8 mouse cellular contexts compared by ENCODE assay signal in genomic region chr15:6909669-6910068, GRCm38 (mm10). TPM values are rescaled to one million over a fixed set of nuclear protein-coding genes. Genes with fewer than 3 reads are reported as not detected.
DNase-seq lines count a peak whose midpoint lies in the region; ATAC-seq lines count a peak whose summit lies in the region.

No protein-coding gene starts in this region.

- 0 out of 2 replicates have a peak, but pooled peaks cover 6% of the 10 kb centered on the region for H3K27me3 ChIP-seq in midbrain, embryonic 12.5 days

- no peak overlapping the region for H3K27ac ChIP-seq in midbrain, embryonic 12.5 days (replicated peaks)

- H3K9me3 ChIP-seq in midbrain, embryonic 12.5 days: no peaks in the 10 kb centered on the region

- peak; percentile 94 for ATAC-seq in midbrain, embryonic 12.5 days (ENCODE audit: low FRiP score, low read depth)
- no peak for ATAC-seq in erythroid progenitor cell, adult 5-6 weeks (replicated peaks; ENCODE audit: low FRiP score, poor library complexity, severe bottlenecking)

- no peak overlapping the region for H3K9ac ChIP-seq in midbrain, embryonic 12.5 days (replicated peaks)

- intact Hi-C loops in left cerebral cortex, postnatal 4 days (cut with DNase I): loop anchor here (1.0 to 2.0 kb wide), 3 partner anchors 219 to 534 kb away; no protein-coding TSS in a partner anchor

- no peak overlapping the region; the same call in 1 of the 2 replicates for H3K4me2 ChIP-seq in midbrain, embryonic 12.5 days (replicated peaks)

- peak; percentile 89 for DNase-seq in adrenal gland, adult 2 months
- DNase-seq in embryo, embryonic 9.5 days (ENCODE audit: extremely low spot score): peak; percentile 89
- peak; percentile 99 for DNase-seq in heart, adult 11 months
- DNase-seq in kidney, adult 11 months: peak; percentile 73
- peak; percentile 93 for DNase-seq in left cerebral cortex, postnatal 4 days
- DNase-seq in skeletal muscle tissue, adult 2 months (ENCODE audit: low read depth, low spot score): peak; percentile 92

- no peak overlapping the region for H3K4me3 ChIP-seq in midbrain, embryonic 12.5 days

- H3K36me3 ChIP-seq in midbrain, embryonic 12.5 days: no peaks in the 10 kb centered on the region

- 4% methylated on average over 11 of the region's 11 CpGs for WGBS in midbrain, embryonic 12.5 days

- H3K4me1 ChIP-seq in midbrain, embryonic 12.5 days: 0 out of 2 replicates have a peak, but pooled peaks cover 3% of the 10 kb centered on the region

RNA-seq across cellular contexts. Expression of gene Osmr, which starts 34.9 kb away (rescaled TPM):
- 1 to 10 TPM; 5.9 to 9.4 TPM for total RNA-seq in adrenal gland, adult 2 months (2021)
- polyA plus RNA-seq in adrenal gland, adult 2 months (2012; rRNA removed): 1.2 and 1.5 TPM in 2 replicates
- 1 to 10 TPM; 3.6 to 3.7 TPM for total RNA-seq in left cerebral cortex, postnatal 4 days (2021)
- polyA plus RNA-seq in midbrain, embryonic 12.5 days (2016; fragmentation: Nextera tagmentation; extraction: Ambion mirVana): 0.70 and 0.80 TPM in 2 replicates
- not detected in 2 replicates for total RNA-seq in erythroid progenitor cell, adult 5-6 weeks (2015; ENCODE audit: low replicate concordance)
- total RNA-seq in erythroid progenitor cell, adult 5-6 weeks (2017; ENCODE audit: low replicate concordance): 0.26 TPM in 1 of 2 replicates, not detected in the other
